Mouse (Mus musculus) intestine, postnatal 0 days (tissue): ENCODE results near the gene Polg. TPM values are rescaled to one million over a fixed set of nuclear protein-coding genes. Genes with fewer than 3 reads are reported as not detected.

ENCODE experiments used
- ATAC-seq: fragments of 200-750 bp; cut with Nextera tagmentation; 2 replicates; pipeline ENCODE4 v1.8.0; 2017; ENCODE audit warnings: mild to moderate bottlenecking, moderate TSS enrichment, moderate library complexity
- H3K27ac ChIP-seq: fragments of 300-500 bp; sonication (generic); 2 replicates; pipeline ENCODE4 v1.5.1; 2014; ENCODE audit warnings: mild to moderate bottlenecking, low read depth, low read length, moderate library complexity
- H3K27me3 ChIP-seq: fragments of 300-500 bp; sonication (generic); replicated peaks from 2 replicates; pipeline ENCODE4 v1.6.1; 2014; ENCODE audit warnings: low read length, mixed read lengths; ENCODE audit not compliant: control insufficient read depth, insufficient read depth
- H3K36me3 ChIP-seq: fragments of 300-500 bp; sonication (generic); 2 replicates; pipeline ENCODE4 v1.6.1; 2014; ENCODE audit warnings: mild to moderate bottlenecking, moderate library complexity; ENCODE audit not compliant: control insufficient read depth, insufficient read depth
- H3K4me1 ChIP-seq: fragments of 300-500 bp; sonication (generic); replicated peaks from 2 replicates; pipeline ENCODE4 v1.6.1; 2014; ENCODE audit warnings: antibody characterized with exemption, low read length, mixed read lengths; ENCODE audit not compliant: control insufficient read depth, insufficient read depth
- H3K4me2 ChIP-seq: fragments of 300-500 bp; sonication (generic); replicated peaks from 2 replicates; pipeline ENCODE4 v1.6.1; 2014; ENCODE audit warnings: low read depth, mild to moderate bottlenecking, moderate library complexity
- H3K4me3 ChIP-seq: fragments of 300-500 bp; sonication (generic); 2 replicates; pipeline ENCODE4 v1.5.1; 2014; ENCODE audit warnings: low read depth, low read length
- H3K9ac ChIP-seq: fragments of 300-500 bp; sonication (generic); 2 replicates; pipeline ENCODE4 v1.6.1; 2014; ENCODE audit warnings: mild to moderate bottlenecking, low read depth, low read length
- H3K9me3 ChIP-seq: fragments of 300-500 bp; sonication (generic); 2 replicates; pipeline ENCODE4 v1.6.1; 2016; ENCODE audit warnings: mixed run types; ENCODE audit not compliant: control insufficient read depth
- CTCF ChIP-seq: sonication (generic); IDR thresholded peaks from 2 replicates; pipeline ENCODE4 v1.5.1; 2016; ENCODE audit warnings: low read depth, mild to moderate bottlenecking, control low read depth, antibody characterized with exemption, moderate library complexity
- WGBS: fragments of 180-500 bp; shearing (Covaris S2); extraction: QIAGEN DNeasy Blood & Tissue Kit; methylation state at CpG from one replicate; pipeline ENCODE4 v1.1.7; 2014; 5-methylcytosine and 5-hydroxymethylcytosine counted together
- polyA plus RNA-seq: library from polyadenylated mRNA; unstranded; fragments of >200 nt; fragmentation: Nextera tagmentation; extraction: Ambion mirVana; gene quantifications from 2 replicates; pipeline ENCODE4 v1.2.1, GENCODE M21; 2015

Polg gene
- polyA plus RNA-seq, 1 experiment from 2014 or later, result 34.6 TPM

- WGBS, result 9% methylated on average over 47 of the region's 47 CpGs
- Histone ChIP-seq H3K4me3 (peak overlapping the region; percentile 89), H3K9ac (peak overlapping the region; percentile 93), H3K36me3 (peaks cover 18% of the 10 kb centered on the region), H3K9me3 (no peaks in the 10 kb centered on the region), H3K4me1 (0 out of 2 replicates have a peak, but pooled peaks cover 5% of the 10 kb centered on the region), H3K27ac (peak overlapping the region; percentile 97), H3K27me3 (no peaks in the 10 kb centered on the region), H3K4me2 (peak overlapping the region; percentile 84)
- no peak for TF ChIP-seq CTCF
- ATAC-seq, result no peak
These were observed 1.3 kb downstream of the Polg start for GRCm38 (mm10) chr7:79464776-79465420.

- no peak overlapping the region for H3K9ac ChIP-seq
- ATAC-seq, result peak; percentile 29
- H3K4me3 ChIP-seq, result peak overlapping the region; percentile 89; the same call in 1 of the 2 replicates
These were observed 2.6 kb downstream of the Polg start for GRCm38 (mm10) chr7:79463376-79464077.

DNA sequence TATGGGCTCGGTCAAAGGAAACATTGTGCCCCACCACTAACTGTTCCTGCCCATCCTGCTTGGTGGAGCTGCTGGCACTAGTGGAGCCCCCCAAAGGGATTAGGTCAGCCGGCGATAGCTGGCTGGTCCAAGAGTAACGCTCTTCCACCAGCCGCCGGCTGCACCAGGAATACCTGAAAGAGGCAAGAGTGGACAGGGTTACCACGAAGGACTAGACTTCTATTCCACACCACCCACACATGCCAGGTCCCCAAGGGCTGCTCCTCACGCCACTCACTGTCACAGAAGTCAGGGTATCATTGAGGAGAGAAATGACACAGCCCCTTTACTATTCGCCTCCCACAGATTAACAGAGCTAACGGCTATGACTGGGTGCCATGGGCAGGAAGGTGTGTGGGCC lies 4.4 kb downstream of the Polg start:
- Histone ChIP-seq H3K4me3 (no peak overlapping the region), H3K36me3 (peaks cover 50% of the 10 kb centered on the region), H3K4me2 (no peak overlapping the region), H3K27ac (no peak overlapping the region; the same call in 1 of the 2 replicates), H3K9ac (no peak overlapping the region), H3K4me1 (0 out of 2 replicates have a peak, but pooled peaks cover 5% of the 10 kb centered on the region), H3K27me3 (no peaks in the 10 kb centered on the region), H3K9me3 (no peaks in the 10 kb centered on the region)
- WGBS, result 92% methylated on average over 10 of the region's 10 CpGs
- TF ChIP-seq CTCF, result no peak
- ATAC-seq, result no peak

More at GRCm38 (mm10) chr7:79463376-79464077, 2.6 kb downstream of the Polg start:
- Histone ChIP-seq H3K4me2 (peak overlapping the region; percentile 84), H3K9me3 (no peaks in the 10 kb centered on the region), H3K27me3 (no peaks in the 10 kb centered on the region), H3K27ac (peak overlapping the region; percentile 79), H3K4me1 (0 out of 2 replicates have a peak, but pooled peaks cover 5% of the 10 kb centered on the region), H3K36me3 (peaks cover 32% of the 10 kb centered on the region)
- 58% methylated on average over 11 of the region's 11 CpGs for WGBS
- no peak for TF ChIP-seq CTCF

DNA sequence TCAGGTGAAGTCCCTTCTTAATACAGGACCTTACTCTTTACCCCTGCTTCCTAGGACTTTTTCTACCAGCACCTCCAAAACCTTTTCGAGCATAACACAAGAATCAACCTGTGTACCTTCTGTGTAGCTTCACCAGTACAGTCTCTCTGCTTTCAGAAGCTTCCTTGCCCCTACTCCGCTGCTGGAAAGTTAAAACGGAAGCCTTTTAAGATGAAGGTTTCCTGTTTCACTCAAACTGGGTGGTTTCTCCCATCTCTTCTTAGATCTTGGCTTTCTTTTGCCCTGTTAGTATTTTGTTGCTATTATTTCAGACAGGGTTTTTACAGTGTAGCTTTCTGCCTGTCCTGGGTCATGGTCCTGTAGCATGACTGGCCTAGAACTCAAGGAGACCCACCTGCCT lies 18.7 kb downstream of the Polg start:
- no peak for ATAC-seq
- TF ChIP-seq CTCF, result no peak
- H3K9me3 ChIP-seq, result no peaks in the 10 kb centered on the region
- H3K36me3 ChIP-seq, result peaks cover 73% of the 10 kb centered on the region
- 95% methylated on average over 3 of the region's 3 CpGs for WGBS
- no peaks in the 10 kb centered on the region; the same call in 1 of the 2 replicates for H3K4me1 ChIP-seq
- H3K4me3 ChIP-seq, result no peak overlapping the region
- H3K27ac ChIP-seq, result no peak overlapping the region
- H3K27me3 ChIP-seq, result no peaks in the 10 kb centered on the region
- H3K4me2 ChIP-seq, result no peak overlapping the region
- no peak overlapping the region for H3K9ac ChIP-seq

DNA sequence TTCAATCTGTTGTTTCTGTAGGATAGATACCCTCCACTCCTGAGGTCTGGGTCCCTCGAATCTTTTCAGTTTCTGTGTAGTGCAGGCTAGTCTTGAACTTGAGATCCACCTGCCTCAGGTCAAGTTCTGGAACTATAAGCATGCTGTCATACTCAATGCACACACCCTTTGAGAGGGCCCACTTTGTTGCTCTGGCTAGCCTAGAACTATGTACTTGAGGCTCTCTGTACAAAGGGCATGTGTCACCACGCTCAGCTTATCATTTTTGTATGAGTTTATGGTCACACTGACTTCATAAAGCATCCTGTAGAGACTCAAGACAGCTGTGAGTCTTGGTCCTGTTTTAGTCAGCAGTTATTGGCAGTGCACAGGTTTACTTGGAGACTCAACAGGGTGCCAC lies 19.1 kb downstream of the Polg start:
- ATAC-seq, result peak; percentile 75
- Histone ChIP-seq H3K36me3 (peaks cover 68% of the 10 kb centered on the region), H3K4me3 (no peak overlapping the region), H3K27me3 (no peaks in the 10 kb centered on the region), H3K9me3 (no peaks in the 10 kb centered on the region), H3K4me2 (no peak overlapping the region), H3K4me1 (no peaks in the 10 kb centered on the region; the same call in 1 of the 2 replicates), H3K27ac (no peak overlapping the region), H3K9ac (no peak overlapping the region)
- WGBS, result 55% methylated on average over 2 of the region's 2 CpGs
- no peak for TF ChIP-seq CTCF

DNA sequence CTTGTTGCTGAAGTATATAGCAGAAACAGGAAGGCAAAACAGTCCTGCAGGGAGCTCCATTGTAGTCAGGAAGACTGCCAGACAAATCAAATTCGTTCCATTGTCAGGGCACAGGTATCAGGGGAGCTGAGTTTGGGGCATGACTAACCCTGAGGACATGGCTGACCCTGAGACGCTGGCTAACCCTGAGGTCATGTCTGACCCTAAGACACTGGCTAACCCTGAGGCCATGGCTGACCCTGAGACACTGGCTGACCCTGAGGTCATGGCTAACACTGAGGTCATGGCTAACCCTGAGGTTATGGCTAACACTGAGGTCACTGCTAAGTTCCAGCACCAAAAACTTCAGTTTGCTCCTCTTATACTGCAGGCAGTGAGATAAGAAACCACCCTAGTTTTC lies 26.1 kb downstream of the Polg start:
- Histone ChIP-seq H3K27me3 (no peaks in the 10 kb centered on the region), H3K4me3 (no peak overlapping the region), H3K4me2 (no peak overlapping the region), H3K9me3 (no peaks in the 10 kb centered on the region), H3K9ac (no peak overlapping the region), H3K4me1 (no peaks in the 10 kb centered on the region), H3K36me3 (peaks cover 11% of the 10 kb centered on the region; the same call in 1 of the 2 replicates), H3K27ac (no peak overlapping the region)
- no peak for TF ChIP-seq CTCF
- WGBS, result 85% methylated on average over 2 of the region's 2 CpGs
- no peak for ATAC-seq
